Mouse (Mus musculus): ENCODE measurements at regions not wholly inside any gene's neighbourhood (a gene's known extent, or its start where the extent isn't known, plus 50 kb on each side); places are given as distances from the start of the nearest gene placed in this dataset.

DNA sequence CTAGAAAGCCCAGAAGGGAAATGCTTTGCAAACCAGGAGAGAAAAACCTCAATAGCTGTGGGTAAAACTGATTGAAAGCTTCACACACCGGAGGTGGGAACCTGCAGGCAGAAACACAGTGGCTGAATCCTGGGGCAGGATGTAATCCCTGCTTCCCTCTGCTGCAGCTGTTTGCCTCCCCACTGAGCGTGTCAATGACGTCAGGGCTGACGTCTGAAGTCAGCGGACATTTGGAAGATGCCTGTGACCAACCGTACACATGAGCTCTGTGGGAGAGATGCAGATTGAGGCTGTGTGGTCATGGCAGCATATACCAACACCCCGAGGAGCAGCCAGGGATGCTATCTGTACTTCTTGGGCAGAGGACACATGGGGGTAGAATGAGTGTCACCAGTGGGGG is 151.5 kb upstream of the Atp6ap2 start:
- no peaks in the 10 kb centered on the region for H3K36me3 ChIP-seq (ENCODE audit: control insufficient read depth, insufficient read depth, low read length)
- no peak overlapping the region for H3K4me3 ChIP-seq (ENCODE audit: low read depth, low read length)
- WGBS, result 33% methylated on average over 7 of the region's 7 CpGs
- H3K9ac ChIP-seq (ENCODE audit: low read depth, low read length), result no peak overlapping the region
- no peaks in the 10 kb centered on the region for H3K27me3 ChIP-seq (ENCODE audit: control insufficient read depth, insufficient read depth, low read depth, low read length)
- no peaks in the 10 kb centered on the region; the same call in 1 of the 2 replicates for H3K4me1 ChIP-seq (ENCODE audit: control insufficient read depth, insufficient read depth, low read length)
- no peak overlapping the region for H3K4me2 ChIP-seq (ENCODE audit: low read length)
- 0 out of 2 replicates have a peak, but pooled peaks cover 2% of the 10 kb centered on the region for H3K9me3 ChIP-seq (replicated peaks; ENCODE audit: control insufficient read depth, low read length, poor library complexity, severe bottlenecking)
- ATAC-seq, result no peak
- H3K27ac ChIP-seq (ENCODE audit: low read length), result no peak overlapping the region

GRCm38 (mm10) chrX:12439447-12439846 is 148.2 kb upstream of the Atp6ap2 start:
- Histone ChIP-seq H3K27me3 (ENCODE audit: control insufficient read depth, insufficient read depth, low read depth, low read length) (no peaks in the 10 kb centered on the region), H3K4me3 (ENCODE audit: low read depth, low read length) (no peak overlapping the region), H3K36me3 (ENCODE audit: control insufficient read depth, insufficient read depth, low read length) (no peaks in the 10 kb centered on the region), H3K4me2 (ENCODE audit: low read length) (no peak overlapping the region), H3K27ac (ENCODE audit: low read length) (no peak overlapping the region), H3K9ac (ENCODE audit: low read depth, low read length) (no peak overlapping the region), H3K9me3 (replicated peaks; ENCODE audit: control insufficient read depth, low read length, poor library complexity, severe bottlenecking) (no peaks in the 10 kb centered on the region), H3K4me1 (ENCODE audit: control insufficient read depth, insufficient read depth, low read length) (no peaks in the 10 kb centered on the region; the same call in 1 of the 2 replicates)
- WGBS, result 81% methylated on average over 12 of the region's 12 CpGs
- no peak for ATAC-seq

- ATAC-seq, result no peak
- Histone ChIP-seq H3K27me3 (ENCODE audit: control insufficient read depth, insufficient read depth, low read depth, low read length) (no peaks in the 10 kb centered on the region), H3K9ac (ENCODE audit: low read depth, low read length) (no peak overlapping the region), H3K4me1 (ENCODE audit: control insufficient read depth, insufficient read depth, low read length) (no peaks in the 10 kb centered on the region), H3K36me3 (ENCODE audit: control insufficient read depth, insufficient read depth, low read length) (no peaks in the 10 kb centered on the region), H3K27ac (ENCODE audit: low read length) (no peak overlapping the region), H3K4me3 (ENCODE audit: low read depth, low read length) (no peak overlapping the region), H3K4me2 (ENCODE audit: low read length) (no peak overlapping the region), H3K9me3 (replicated peaks; ENCODE audit: control insufficient read depth, low read length, poor library complexity, severe bottlenecking) (no peaks in the 10 kb centered on the region)
- WGBS, result 78% methylated on average over 5 of the region's 5 CpGs
Observed at GRCm38 (mm10) chrX:12443794-12444193, 143.8 kb upstream of the Atp6ap2 start.

DNA sequence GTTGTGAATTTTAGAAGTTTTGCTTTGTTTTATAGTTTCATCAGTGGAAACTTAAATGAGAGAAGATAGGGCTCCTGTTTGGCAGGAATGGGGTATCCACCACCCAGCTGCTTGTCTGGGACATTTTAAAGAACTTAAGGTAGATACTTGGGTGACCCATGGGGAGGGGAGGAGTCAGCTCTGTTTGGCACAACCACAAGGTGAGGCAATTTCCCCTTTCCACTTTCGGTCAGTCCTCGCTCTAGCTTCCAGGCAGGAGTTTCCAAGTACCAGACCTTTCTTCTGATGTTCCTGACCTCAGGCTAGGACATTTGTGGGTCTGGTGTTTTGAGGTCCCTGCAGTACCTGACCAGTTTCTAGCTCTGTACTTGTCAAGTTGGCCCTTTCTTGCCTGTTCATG is 142.5 kb upstream of the Atp6ap2 start:
- WGBS, result 91% methylated on average over 2 of the region's 2 CpGs

DNA sequence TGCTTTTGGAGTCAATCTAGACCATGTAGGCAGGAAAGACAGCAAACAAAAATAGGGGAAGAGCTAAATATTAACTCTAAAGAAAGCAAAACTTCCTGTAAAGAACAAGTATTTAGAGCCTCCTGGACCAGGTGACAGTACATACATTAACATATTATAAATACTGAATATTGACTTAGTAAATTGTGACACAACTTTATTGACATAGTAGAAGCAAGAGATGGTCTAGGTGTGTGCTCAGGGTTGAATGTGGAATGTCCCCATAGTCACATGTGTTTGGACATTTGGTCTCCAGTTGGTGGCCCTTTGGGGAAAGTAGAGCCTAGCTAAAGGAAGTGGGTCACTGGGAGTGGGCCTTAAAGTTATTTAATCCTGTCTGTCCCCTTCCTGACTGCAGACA is 139.6 kb upstream of the Atp6ap2 start:
- Histone ChIP-seq H3K4me3 (ENCODE audit: low read depth, low read length) (no peak overlapping the region), H3K36me3 (ENCODE audit: control insufficient read depth, insufficient read depth, low read length) (no peaks in the 10 kb centered on the region), H3K4me1 (ENCODE audit: control insufficient read depth, insufficient read depth, low read length) (no peaks in the 10 kb centered on the region), H3K27me3 (ENCODE audit: control insufficient read depth, insufficient read depth, low read depth, low read length) (no peaks in the 10 kb centered on the region), H3K9me3 (replicated peaks; ENCODE audit: control insufficient read depth, low read length, poor library complexity, severe bottlenecking) (no peaks in the 10 kb centered on the region), H3K4me2 (ENCODE audit: low read length) (no peak overlapping the region), H3K9ac (ENCODE audit: low read depth, low read length) (no peak overlapping the region), H3K27ac (ENCODE audit: low read length) (no peak overlapping the region)
- no peak for ATAC-seq

More for the DNA sequence above, 142.5 kb upstream of the Atp6ap2 start:
- Histone ChIP-seq H3K4me2 (ENCODE audit: low read length) (no peak overlapping the region), H3K27ac (ENCODE audit: low read length) (no peak overlapping the region), H3K27me3 (ENCODE audit: control insufficient read depth, insufficient read depth, low read depth, low read length) (no peaks in the 10 kb centered on the region), H3K4me3 (ENCODE audit: low read depth, low read length) (no peak overlapping the region), H3K9me3 (replicated peaks; ENCODE audit: control insufficient read depth, low read length, poor library complexity, severe bottlenecking) (no peaks in the 10 kb centered on the region), H3K9ac (ENCODE audit: low read depth, low read length) (no peak overlapping the region), H3K36me3 (ENCODE audit: control insufficient read depth, insufficient read depth, low read length) (no peaks in the 10 kb centered on the region), H3K4me1 (ENCODE audit: control insufficient read depth, insufficient read depth, low read length) (no peaks in the 10 kb centered on the region)
- ATAC-seq, result no peak

DNA sequence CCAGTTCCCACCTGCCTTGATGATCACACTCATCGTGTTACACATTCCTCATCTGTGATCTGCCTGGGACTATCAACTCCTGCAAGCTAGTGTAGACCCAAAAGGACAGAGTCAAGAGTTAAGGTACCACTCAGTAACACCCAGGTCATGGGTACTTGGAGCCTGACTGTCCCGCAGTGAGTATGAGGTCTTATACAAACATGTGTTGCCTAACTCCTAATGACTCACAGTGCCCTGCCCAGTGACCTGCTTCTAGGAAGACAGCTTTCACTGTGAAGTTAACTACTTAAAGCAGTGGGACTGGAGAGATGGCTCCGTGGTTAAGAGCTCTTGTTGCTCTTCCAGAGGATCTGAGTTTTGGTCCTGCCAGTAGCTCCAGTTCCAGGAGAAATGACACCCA is 137.9 kb upstream of the Atp6ap2 start:
- H3K4me3 ChIP-seq (ENCODE audit: low read depth, low read length), result no peak overlapping the region
- no peak overlapping the region for H3K9ac ChIP-seq (ENCODE audit: low read depth, low read length)
- no peaks in the 10 kb centered on the region for H3K9me3 ChIP-seq (replicated peaks; ENCODE audit: control insufficient read depth, low read length, poor library complexity, severe bottlenecking)
- H3K4me1 ChIP-seq (ENCODE audit: control insufficient read depth, insufficient read depth, low read length), result no peaks in the 10 kb centered on the region
- no peak for ATAC-seq
- H3K27ac ChIP-seq (ENCODE audit: low read length), result no peak overlapping the region
- H3K27me3 ChIP-seq (ENCODE audit: control insufficient read depth, insufficient read depth, low read depth, low read length), result no peaks in the 10 kb centered on the region
- no peak overlapping the region for H3K4me2 ChIP-seq (ENCODE audit: low read length)
- 89% methylated on average over 3 of the region's 3 CpGs for WGBS
- no peaks in the 10 kb centered on the region for H3K36me3 ChIP-seq (ENCODE audit: control insufficient read depth, insufficient read depth, low read length)

GRCm38 (mm10) chrX:12452979-12453769 is 134.4 kb upstream of the Atp6ap2 start:
- H3K9ac ChIP-seq (ENCODE audit: low read depth, low read length), result no peak overlapping the region
- no peak overlapping the region for H3K27ac ChIP-seq (ENCODE audit: low read length)
- H3K4me2 ChIP-seq (ENCODE audit: low read length), result no peak overlapping the region
- 86% methylated on average over 8 of the region's 8 CpGs for WGBS
- no peak for ATAC-seq
- H3K27me3 ChIP-seq (ENCODE audit: control insufficient read depth, insufficient read depth, low read depth, low read length), result no peaks in the 10 kb centered on the region
- no peak overlapping the region for H3K4me3 ChIP-seq (ENCODE audit: low read depth, low read length)
- no peaks in the 10 kb centered on the region for H3K36me3 ChIP-seq (ENCODE audit: control insufficient read depth, insufficient read depth, low read length)
- no peaks in the 10 kb centered on the region for H3K9me3 ChIP-seq (replicated peaks; ENCODE audit: control insufficient read depth, low read length, poor library complexity, severe bottlenecking)
- no peaks in the 10 kb centered on the region for H3K4me1 ChIP-seq (ENCODE audit: control insufficient read depth, insufficient read depth, low read length)

DNA sequence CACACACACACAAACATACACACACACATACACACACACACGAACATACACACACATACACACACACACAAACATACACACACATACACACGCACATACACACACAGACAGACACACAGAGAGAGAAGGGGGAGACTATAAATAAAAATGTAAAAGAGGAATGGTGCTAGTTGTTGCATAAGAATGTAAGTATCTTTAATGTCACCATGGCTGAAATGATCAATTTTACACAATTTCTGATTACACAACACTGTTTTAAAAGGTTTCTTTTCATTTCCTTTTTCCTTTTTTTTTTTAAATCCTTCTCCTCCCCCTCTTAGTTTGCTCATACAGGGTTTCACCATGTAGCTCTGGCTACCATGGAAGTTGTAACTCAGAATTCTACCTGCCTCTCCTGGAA is 125.9 kb upstream of the Atp6ap2 start:
- ATAC-seq, result no peak
- Histone ChIP-seq H3K4me2 (ENCODE audit: low read length) (no peak overlapping the region), H3K4me1 (ENCODE audit: control insufficient read depth, insufficient read depth, low read length) (no peaks in the 10 kb centered on the region), H3K4me3 (ENCODE audit: low read depth, low read length) (no peak overlapping the region), H3K27ac (ENCODE audit: low read length) (no peak overlapping the region), H3K36me3 (ENCODE audit: control insufficient read depth, insufficient read depth, low read length) (no peaks in the 10 kb centered on the region), H3K9me3 (replicated peaks; ENCODE audit: control insufficient read depth, low read length, poor library complexity, severe bottlenecking) (no peaks in the 10 kb centered on the region), H3K9ac (ENCODE audit: low read depth, low read length) (no peak overlapping the region), H3K27me3 (ENCODE audit: control insufficient read depth, insufficient read depth, low read depth, low read length) (no peaks in the 10 kb centered on the region)
- WGBS, result 92% methylated on average over 2 of the region's 2 CpGs

DNA sequence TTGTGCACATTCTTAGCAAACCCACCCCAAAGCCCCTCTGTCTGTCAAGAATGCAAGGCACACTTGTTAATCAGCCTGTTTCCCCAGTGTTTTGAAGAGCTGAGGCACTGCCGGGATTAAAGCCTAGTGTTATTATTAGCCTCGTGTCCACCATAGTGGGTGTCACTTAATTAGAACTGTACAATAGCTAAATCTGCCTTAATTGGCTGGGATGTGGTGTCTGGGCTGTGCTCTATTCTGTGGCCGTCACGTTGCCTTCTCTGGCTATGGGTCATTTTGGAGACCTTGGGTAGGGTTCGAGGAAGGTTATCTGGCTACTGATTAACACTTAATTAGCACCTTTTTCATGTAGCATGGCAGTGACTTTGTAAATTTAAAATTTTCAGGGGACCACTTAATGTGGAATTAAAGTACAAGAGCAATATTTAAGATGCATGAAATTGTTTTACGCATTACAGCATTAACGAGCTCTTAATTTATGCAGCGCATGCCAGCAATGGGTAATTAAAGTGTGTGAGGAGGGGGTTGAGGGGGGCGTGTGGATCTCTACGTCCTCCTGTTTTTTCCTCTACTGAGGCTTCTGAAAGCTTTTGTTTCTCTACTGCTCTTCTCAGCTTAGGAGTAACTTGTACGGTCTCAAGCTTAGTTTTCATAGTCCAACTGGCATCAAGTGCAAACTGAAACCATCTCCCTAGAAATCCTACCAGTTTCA is 124.5 kb upstream of the Atp6ap2 start:
- peaks cover 4% of the 10 kb centered on the region; the same call in 1 of the 2 replicates for H3K4me1 ChIP-seq (ENCODE audit: control insufficient read depth, insufficient read depth, low read length)
- H3K4me3 ChIP-seq (ENCODE audit: low read depth, low read length), result no peak overlapping the region
- H3K9ac ChIP-seq (ENCODE audit: low read depth, low read length), result no peak overlapping the region
- no peaks in the 10 kb centered on the region for H3K36me3 ChIP-seq (ENCODE audit: control insufficient read depth, insufficient read depth, low read length)
- 49% methylated on average over 11 of the region's 11 CpGs for WGBS
- H3K4me2 ChIP-seq (ENCODE audit: low read length), result no peak overlapping the region
- no peak overlapping the region for H3K27ac ChIP-seq (ENCODE audit: low read length)
- H3K27me3 ChIP-seq (ENCODE audit: control insufficient read depth, insufficient read depth, low read depth, low read length), result no peaks in the 10 kb centered on the region
- H3K9me3 ChIP-seq (replicated peaks; ENCODE audit: control insufficient read depth, low read length, poor library complexity, severe bottlenecking), result no peaks in the 10 kb centered on the region
- no peak for ATAC-seq

Measured in midbrain, embryonic 16.5 days (tissue).